Mouse (Mus musculus) frontal cortex, adult (tissue): ENCODE measurements at regions not wholly inside any gene's neighbourhood (a gene's known extent, or its start where the extent isn't known, plus 50 kb on each side); places are given as distances from the start of the nearest gene placed in this dataset.
A peak's percentile ranks its signal among the peaks of the same experiment; 100 is the strongest.

Source experiments
- ATAC-seq: cut with Nextera tagmentation; 2 replicates; pipeline ENCODE4 v1.9.2; 2017; ENCODE audit warnings: mild to moderate bottlenecking, moderate library complexity, mixed read lengths; ENCODE audit not compliant: low TSS enrichment

- ATAC-seq = no peak
Observed at GRCm38 (mm10) chr11:66605998-66606397, 80.2 kb upstream of the Shisa6 start.

- ATAC-seq = no peak
Observed at GRCm38 (mm10) chr11:66606646-66607045, 80.9 kb upstream of the Shisa6 start.

- peak; percentile 90 for ATAC-seq
Observed at GRCm38 (mm10) chr11:66609733-66610132, 84.0 kb upstream of the Shisa6 start.

GRCm38 (mm10) chr11:66613150-66613549 lies 87.4 kb upstream of the Shisa6 start:
- peak; percentile 81 for ATAC-seq

GRCm38 (mm10) chr11:66625491-66625890 lies 99.7 kb upstream of the Shisa6 start:
- no peak for ATAC-seq

- ATAC-seq = peak; percentile 64; the same call in 1 of the 2 replicates
Observed at GRCm38 (mm10) chr11:66656810-66657209, 131.0 kb upstream of the Shisa6 start.

- ATAC-seq = peak; percentile 100
Observed at GRCm38 (mm10) chr11:66674581-66674980, 148.8 kb upstream of the Shisa6 start.

GRCm38 (mm10) chr11:66680057-66680621 lies 154.4 kb upstream of the Shisa6 start:
- no peak for ATAC-seq

- no peak for ATAC-seq
Observed at GRCm38 (mm10) chr11:66681892-66682291, 156.1 kb upstream of the Shisa6 start.

GRCm38 (mm10) chr11:66684181-66684580 lies 158.4 kb upstream of the Shisa6 start:
- no peak for ATAC-seq

- ATAC-seq = peak; percentile 34; the same call in 1 of the 2 replicates
Observed at GRCm38 (mm10) chr11:66694651-66695266, 169.0 kb upstream of the Shisa6 start.

GRCm38 (mm10) chr11:66696791-66697190 lies 171.0 kb upstream of the Shisa6 start:
- ATAC-seq = no peak

- no peak for ATAC-seq
Observed at GRCm38 (mm10) chr11:66745479-66745878, 166.3 kb upstream of the Pirt start.

- ATAC-seq = no peak
Observed at GRCm38 (mm10) chr11:66789997-66790396, 121.8 kb upstream of the Pirt start.

- no peak for ATAC-seq
Observed at GRCm38 (mm10) chr11:66806887-66807286, 104.9 kb upstream of the Pirt start.

GRCm38 (mm10) chr11:66813310-66813709 lies 98.5 kb upstream of the Pirt start:
- no peak for ATAC-seq

- no peak for ATAC-seq
Observed at GRCm38 (mm10) chr11:66813731-66814130, 98.0 kb upstream of the Pirt start.

GRCm38 (mm10) chr11:66835864-66836263 lies 75.9 kb upstream of the Pirt start:
- no peak for ATAC-seq

- no peak for ATAC-seq
Observed at GRCm38 (mm10) chr11:66836633-66837380, 75.0 kb upstream of the Pirt start.

- ATAC-seq = no peak
Observed at GRCm38 (mm10) chr11:66845238-66845637, 66.5 kb upstream of the Pirt start.

- 0 out of 2 replicates have a peak, but pooled peaks have one; percentile 20 for ATAC-seq
Observed at GRCm38 (mm10) chr11:66846043-66846775, 65.6 kb upstream of the Pirt start.
